Mouse (Mus musculus) heart, embryonic 10.5 days (tissue): ENCODE measurements around the gene Vtcn1. TPM values are rescaled to one million over a fixed set of nuclear protein-coding genes. Genes with fewer than 3 reads are reported as not detected.

Experiments used
- DNase-seq: peaks from one replicate; pipeline ENCODE4 v3.0.0-alpha.2; 2017; ENCODE audit warnings: low spot score
- H3K27ac ChIP-seq: fragments of 300-500 bp; sonication (generic); 2 replicates; pipeline ENCODE4 v1.5.1; 2016; ENCODE audit warnings: mild to moderate bottlenecking
- H3K27me3 ChIP-seq: fragments of 300-500 bp; sonication (generic); 2 replicates; pipeline ENCODE4 v1.6.1; 2016; ENCODE audit warnings: mild to moderate bottlenecking; ENCODE audit not compliant: poor library complexity, insufficient read depth, severe bottlenecking
- H3K36me3 ChIP-seq: fragments of 300-500 bp; sonication (generic); 2 replicates; pipeline ENCODE4 v1.6.1; 2016; ENCODE audit warnings: mild to moderate bottlenecking, moderate library complexity
- H3K4me1 ChIP-seq: fragments of 300-500 bp; sonication (generic); 2 replicates; pipeline ENCODE4 v1.6.1; 2016; ENCODE audit warnings: mild to moderate bottlenecking
- H3K4me3 ChIP-seq: fragments of 300-500 bp; sonication (generic); 2 replicates; pipeline ENCODE4 v1.5.1; 2016; ENCODE audit warnings: mild to moderate bottlenecking, moderate library complexity
- H3K9me3 ChIP-seq: fragments of 300-500 bp; sonication (generic); 2 replicates; pipeline ENCODE4 v1.6.1; 2016; ENCODE audit warnings: mild to moderate bottlenecking, moderate library complexity
- WGBS: fragments of 180-500 bp; shearing (Covaris S2); methylation state at CpG from one replicate; pipeline ENCODE4 v1.1.7; 2016; 5-methylcytosine and 5-hydroxymethylcytosine counted together
- polyA plus RNA-seq: library from polyadenylated mRNA; unstranded; fragments of >200 nt; fragmentation: Nextera tagmentation; extraction: Ambion mirVana; gene quantifications from 2 replicates; pipeline ENCODE4 v1.2.1, GENCODE M21; 2016

Gene Vtcn1
- polyA plus RNA-seq, 1 experiment from 2014 or later = 0.05 TPM

DNA sequence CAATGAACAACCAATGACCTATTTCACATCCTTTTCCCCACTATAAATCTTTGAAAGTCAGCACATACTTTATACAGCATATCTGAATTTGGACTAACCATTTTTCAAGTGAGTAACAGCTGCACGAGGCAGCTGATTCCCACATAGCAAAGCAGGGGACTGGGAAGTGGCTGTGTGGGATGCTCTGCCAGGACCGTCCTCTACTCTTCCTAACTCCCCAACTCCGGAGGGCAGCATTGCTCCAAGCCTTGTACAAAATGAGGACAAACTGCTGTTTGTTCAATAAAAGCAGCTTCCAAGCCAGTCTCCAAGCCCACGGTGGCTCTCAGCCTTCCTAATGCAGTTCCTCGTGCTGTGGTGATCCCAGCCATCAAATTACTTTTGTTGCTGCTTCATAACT is 85.4 kb downstream of the Vtcn1 start:
- Histone ChIP-seq H3K4me1 (peaks cover 25% of the 10 kb centered on the region), H3K4me3 (no peak overlapping the region), H3K9me3 (no peaks in the 10 kb centered on the region), H3K27me3 (no peaks in the 10 kb centered on the region), H3K36me3 (no peaks in the 10 kb centered on the region), H3K27ac (no peak overlapping the region)
- WGBS = 67% methylated on average over 5 of the region's 5 CpGs
- DNase-seq = no peak

- DNase-seq = no peak
- H3K36me3 ChIP-seq = no peaks in the 10 kb centered on the region
- H3K27ac ChIP-seq = no peak overlapping the region
- no peaks in the 10 kb centered on the region for H3K27me3 ChIP-seq
- no peak overlapping the region for H3K4me3 ChIP-seq
- WGBS = 84% methylated on average over 9 of the region's 9 CpGs
- no peaks in the 10 kb centered on the region for H3K9me3 ChIP-seq
- H3K4me1 ChIP-seq = peaks cover 23% of the 10 kb centered on the region
These were observed 85.8 kb downstream of the Vtcn1 start for GRCm38 (mm10) chr3:100911026-100911425.

DNA sequence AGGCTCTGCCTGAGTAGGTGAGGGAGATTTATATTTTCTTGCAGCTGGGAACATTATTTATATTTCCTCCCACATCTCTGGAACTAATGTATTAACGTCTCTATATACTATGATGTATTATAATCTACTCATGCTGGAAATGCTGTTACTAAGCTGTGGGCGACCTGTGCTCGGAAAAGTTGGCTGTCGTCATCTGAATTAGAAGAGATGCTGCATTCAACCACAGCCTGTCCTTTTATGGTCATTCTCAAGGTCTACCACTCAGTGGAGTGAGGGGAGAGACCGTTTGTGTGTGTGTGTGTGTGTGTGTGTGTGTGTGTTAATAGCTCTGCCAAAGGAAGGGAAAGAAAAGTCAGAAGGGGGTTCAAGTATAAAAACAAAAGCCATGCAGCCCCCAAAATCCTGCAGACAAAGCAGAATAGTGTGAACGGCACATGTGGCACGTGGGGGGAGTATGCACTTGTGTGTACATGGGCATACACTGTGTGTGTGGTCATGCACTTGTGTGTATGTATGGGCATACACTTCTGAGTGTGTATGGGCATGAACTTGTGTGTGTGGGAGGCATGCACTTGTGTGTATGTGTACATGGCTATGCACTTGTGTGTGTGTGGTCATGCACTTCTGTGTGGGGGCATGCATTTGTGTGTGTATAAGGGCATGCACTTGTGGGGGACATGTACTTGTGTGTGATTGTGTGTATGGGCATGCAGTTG is 86.4 kb downstream of the Vtcn1 start:
- Histone ChIP-seq H3K27ac (0 out of 2 replicates have a peak overlapping the region, but pooled peaks have one; percentile 56), H3K27me3 (no peaks in the 10 kb centered on the region), H3K9me3 (no peaks in the 10 kb centered on the region), H3K4me3 (no peak overlapping the region), H3K4me1 (peaks cover 17% of the 10 kb centered on the region), H3K36me3 (no peaks in the 10 kb centered on the region)
- no peak for DNase-seq
- 65% methylated on average over 7 of the region's 7 CpGs for whole genome bisulfite sequencing

GRCm38 (mm10) chr3:100916844-100917243 is 91.6 kb downstream of the Vtcn1 start:
- DNase-seq = no peak
- no peak overlapping the region for H3K4me3 ChIP-seq
- WGBS = 21% methylated on average over 7 of the region's 7 CpGs
- H3K4me1 ChIP-seq = peaks cover under 1% of the 10 kb centered on the region; the same call in 1 of the 2 replicates
- no peak overlapping the region for H3K27ac ChIP-seq
- H3K36me3 ChIP-seq = no peaks in the 10 kb centered on the region
- H3K27me3 ChIP-seq = no peaks in the 10 kb centered on the region
- H3K9me3 ChIP-seq = no peaks in the 10 kb centered on the region

- DNase-seq = no peak
- H3K4me3 ChIP-seq = no peak overlapping the region
- WGBS = 75% methylated on average over 9 of the region's 9 CpGs
- H3K27me3 ChIP-seq = no peaks in the 10 kb centered on the region
- no peaks in the 10 kb centered on the region for H3K9me3 ChIP-seq
- 0 out of 2 replicates have a peak, but pooled peaks cover 2% of the 10 kb centered on the region for H3K36me3 ChIP-seq
- peaks cover 22% of the 10 kb centered on the region for H3K4me1 ChIP-seq
- H3K27ac ChIP-seq = no peak overlapping the region
These were observed 95.4 kb downstream of the Vtcn1 start for GRCm38 (mm10) chr3:100920611-100921140.

GRCm38 (mm10) chr3:100921825-100922505 is 96.7 kb downstream of the Vtcn1 start, which contains the start of gene Trim45:
Gene Trim45 (plus strand): TSS chr3:100922202.
- under 1% methylated on average over 39 of the region's 39 CpGs for WGBS
- peaks cover 22% of the 10 kb centered on the region for H3K4me1 ChIP-seq

DNA sequence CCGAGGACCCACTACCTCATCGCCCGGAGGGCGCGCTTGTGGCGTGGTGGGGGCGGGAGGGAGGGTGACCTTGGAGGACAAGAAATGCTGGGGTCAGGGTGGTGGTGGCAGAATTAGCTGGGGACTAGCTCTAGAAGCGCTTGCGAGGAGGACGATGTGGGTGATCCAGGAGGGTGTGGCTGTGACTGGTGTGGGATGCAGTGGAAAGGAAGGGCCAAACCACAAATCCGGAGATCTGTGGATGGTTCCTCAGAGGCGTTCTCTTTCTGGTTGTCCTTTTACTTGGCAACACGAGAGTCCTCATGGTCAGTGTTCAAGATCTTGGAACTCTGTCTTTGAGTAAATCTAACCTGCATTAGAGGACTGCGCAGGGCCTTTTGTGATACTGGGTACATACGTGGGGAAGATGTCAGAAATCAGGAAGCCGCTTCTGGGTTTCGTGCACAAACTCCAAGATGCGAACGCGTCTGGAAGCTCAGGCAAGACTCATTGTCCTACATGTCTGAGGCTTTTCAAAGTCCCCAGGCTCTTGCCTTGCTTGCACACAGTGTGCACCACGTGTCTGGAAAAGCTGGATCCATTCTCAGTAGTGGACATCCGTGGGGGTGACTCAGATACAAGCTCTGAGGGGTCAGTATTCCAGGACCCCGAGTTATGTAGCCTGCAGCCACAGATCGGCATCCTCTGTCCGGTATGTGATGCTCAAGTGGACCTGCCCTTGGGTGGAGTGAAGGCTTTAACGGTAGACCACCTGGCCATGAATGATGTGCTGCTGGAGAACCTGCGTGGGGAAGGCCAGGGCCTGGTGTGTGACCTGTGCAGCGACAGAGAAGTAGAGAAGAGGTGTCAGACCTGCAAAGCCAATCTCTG is 97.5 kb downstream of the Vtcn1 start:
- Histone ChIP-seq H3K27ac (peak overlapping the region; percentile 95), H3K4me1 (peaks cover 22% of the 10 kb centered on the region), H3K4me3 (peak overlapping the region; percentile 77), H3K9me3 (no peaks in the 10 kb centered on the region), H3K36me3 (peaks cover 6% of the 10 kb centered on the region; the same call in 1 of the 2 replicates), H3K27me3 (no peaks in the 10 kb centered on the region)
- WGBS = 38% methylated on average over 28 of the region's 28 CpGs
- DNase-seq = no peak

More at GRCm38 (mm10) chr3:100921825-100922505, 96.7 kb downstream of the Vtcn1 start, which contains the start of gene Trim45:
- DNase-seq = peak; percentile 100
- no peaks in the 10 kb centered on the region for H3K9me3 ChIP-seq
- no peaks in the 10 kb centered on the region for H3K27me3 ChIP-seq
- H3K4me3 ChIP-seq = peak within 1 kb of the TSS; percentile 77
- H3K36me3 ChIP-seq = peaks cover 2% of the 10 kb centered on the region; the same call in 1 of the 2 replicates
- H3K27ac ChIP-seq = peak within 1 kb of the TSS; percentile 95

DNA sequence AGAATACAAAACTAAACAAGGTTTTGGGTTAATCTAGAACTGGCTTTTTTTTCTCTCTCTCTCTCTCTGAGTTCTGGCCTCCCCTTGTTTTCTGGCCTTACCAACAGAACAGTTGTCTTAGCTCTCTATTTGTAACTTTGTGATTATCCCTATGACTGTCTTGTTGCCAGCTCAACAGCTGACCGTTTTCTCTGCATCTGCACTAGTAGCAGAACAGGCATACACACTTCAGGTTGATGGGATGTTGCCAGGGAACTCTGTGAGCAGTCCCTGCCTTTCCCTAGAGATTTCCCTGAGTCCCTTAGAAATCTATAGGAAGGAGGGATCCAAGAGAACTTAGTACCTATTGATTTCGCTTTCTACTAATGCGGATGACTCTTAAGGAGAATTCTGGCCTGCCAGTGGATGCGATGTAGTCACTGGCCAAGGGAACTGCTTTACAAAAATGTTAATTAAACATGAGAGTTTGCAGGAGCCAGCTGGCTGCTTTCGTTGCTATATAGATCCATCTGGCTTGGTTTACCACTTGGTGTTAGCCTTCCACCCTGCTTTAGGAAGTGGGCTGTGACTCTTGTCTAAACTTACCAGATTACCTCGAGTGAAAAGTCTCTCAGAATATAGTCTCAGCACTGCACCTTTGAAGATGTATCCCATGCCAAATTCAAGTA is 98.9 kb downstream of the Vtcn1 start:
- peaks cover 20% of the 10 kb centered on the region for H3K36me3 ChIP-seq
- H3K4me3 ChIP-seq = no peak overlapping the region
- H3K27ac ChIP-seq = no peak overlapping the region
- H3K9me3 ChIP-seq = no peaks in the 10 kb centered on the region
- H3K27me3 ChIP-seq = no peaks in the 10 kb centered on the region
- no peak for DNase-seq
- H3K4me1 ChIP-seq = peaks cover 22% of the 10 kb centered on the region
- WGBS = 82% methylated on average over 6 of the region's 6 CpGs

- H3K4me1 ChIP-seq = peaks cover 22% of the 10 kb centered on the region
- no peaks in the 10 kb centered on the region for H3K9me3 ChIP-seq
- WGBS = 85% methylated on average over 16 of the region's 16 CpGs
- no peak overlapping the region for H3K4me3 ChIP-seq
- no peaks in the 10 kb centered on the region for H3K27me3 ChIP-seq
- no peak overlapping the region for H3K27ac ChIP-seq
- DNase-seq = no peak
- peaks cover 30% of the 10 kb centered on the region for H3K36me3 ChIP-seq
These were observed 99.9 kb downstream of the Vtcn1 start for GRCm38 (mm10) chr3:100925176-100925575.

- H3K9me3 ChIP-seq = no peaks in the 10 kb centered on the region
- no peaks in the 10 kb centered on the region for H3K27me3 ChIP-seq
- no peak overlapping the region for H3K27ac ChIP-seq
- DNase-seq = no peak
- 89% methylated on average over 23 of the region's 23 CpGs for WGBS
- no peak overlapping the region for H3K4me3 ChIP-seq
- peaks cover 86% of the 10 kb centered on the region for H3K36me3 ChIP-seq
- no peaks in the 10 kb centered on the region for H3K4me1 ChIP-seq
These were observed 106.2 kb downstream of the Vtcn1 start for GRCm38 (mm10) chr3:100931332-100932076.

- 70% methylated on average over 11 of the region's 11 CpGs for WGBS
- DNase-seq = no peak
- H3K4me3 ChIP-seq = no peak overlapping the region
- H3K36me3 ChIP-seq = peaks cover 87% of the 10 kb centered on the region
- no peaks in the 10 kb centered on the region for H3K9me3 ChIP-seq
- H3K27me3 ChIP-seq = no peaks in the 10 kb centered on the region
- no peaks in the 10 kb centered on the region for H3K4me1 ChIP-seq
- no peak overlapping the region for H3K27ac ChIP-seq
These were observed 107.1 kb downstream of the Vtcn1 start for GRCm38 (mm10) chr3:100932077-100932944.
